Mouse (Mus musculus) bone marrow macrophage, adult 2 months (primary cell): ENCODE measurements around the gene Sptlc2.

Source experiments
- CTCF ChIP-seq: IDR thresholded peaks from 2 replicates; pipeline ENCODE4 v1.5.1; 2012; ENCODE audit warnings: low read depth, mild to moderate bottlenecking, low read length, moderate library complexity
- POLR2A ChIP-seq: IDR thresholded peaks from 2 replicates; pipeline ENCODE4 v1.6.1; 2012; ENCODE audit warnings: mild to moderate bottlenecking, low read depth, low read length, borderline replicate concordance

DNA sequence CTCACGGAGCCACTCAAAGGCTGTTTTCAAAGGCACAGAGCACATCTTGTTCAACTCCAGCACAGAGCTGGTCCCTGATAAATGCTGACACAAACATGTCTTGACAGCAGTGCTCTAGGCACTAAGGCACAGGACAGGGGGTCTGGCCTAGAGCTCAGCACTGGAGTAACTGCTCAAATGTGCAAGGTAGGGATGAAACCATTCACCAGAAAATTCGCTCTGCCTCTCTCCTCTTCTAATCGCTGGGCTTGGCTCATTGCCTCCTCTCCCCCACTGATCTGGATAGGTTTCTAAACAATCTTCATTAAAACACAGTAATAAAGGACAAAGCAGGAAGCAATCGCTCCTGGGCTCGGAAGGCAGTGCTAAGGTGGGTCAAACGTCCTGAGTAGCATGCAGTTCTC lies 57.1 kb downstream of the Sptlc2 start:
- TF ChIP-seq POLR2A (no peak), CTCF (no peak)
